Mouse (Mus musculus): Measurements from ENCODE around the gene Gpha2. TPM values are rescaled to one million over a fixed set of nuclear protein-coding genes. Genes with fewer than 3 reads are reported as not detected.

The Gpha2 gene
- polyA plus RNA-seq, 1 experiment = 0.22 TPM

DNA sequence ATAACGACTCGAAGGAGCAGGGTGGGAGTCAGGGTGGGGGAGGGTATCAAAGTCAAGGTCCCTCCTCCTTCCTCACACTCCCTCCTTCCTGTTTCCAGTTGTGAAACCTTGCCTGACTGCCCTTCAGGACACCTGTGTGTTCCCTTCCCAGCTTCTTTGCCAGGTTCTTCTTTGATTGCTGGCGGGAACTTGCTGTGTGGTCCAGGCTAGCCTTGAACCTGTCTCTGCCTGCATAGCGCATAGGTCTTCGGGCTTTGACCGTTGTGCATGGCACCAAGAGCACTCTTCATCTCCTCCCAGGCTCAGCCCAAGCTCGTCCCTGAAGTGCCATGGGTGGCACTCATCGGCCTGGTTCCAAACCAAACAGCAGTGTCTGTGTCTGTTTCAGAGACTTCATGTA lies 38.8 kb downstream of the Gpha2 start:
- DNase-seq (ENCODE audit: low read depth) = no peak
- TF ChIP-seq CTCF (IDR thresholded peaks at IDR 0.05; ENCODE audit: borderline replicate concordance, extremely low read depth, insufficient read depth, insufficient read length) (no peak), POLR2A (IDR thresholded peaks at IDR 0.05; ENCODE audit: borderline replicate concordance, extremely low read depth, insufficient read depth, insufficient read length, poor library complexity, severe bottlenecking) (no peak)

DNA sequence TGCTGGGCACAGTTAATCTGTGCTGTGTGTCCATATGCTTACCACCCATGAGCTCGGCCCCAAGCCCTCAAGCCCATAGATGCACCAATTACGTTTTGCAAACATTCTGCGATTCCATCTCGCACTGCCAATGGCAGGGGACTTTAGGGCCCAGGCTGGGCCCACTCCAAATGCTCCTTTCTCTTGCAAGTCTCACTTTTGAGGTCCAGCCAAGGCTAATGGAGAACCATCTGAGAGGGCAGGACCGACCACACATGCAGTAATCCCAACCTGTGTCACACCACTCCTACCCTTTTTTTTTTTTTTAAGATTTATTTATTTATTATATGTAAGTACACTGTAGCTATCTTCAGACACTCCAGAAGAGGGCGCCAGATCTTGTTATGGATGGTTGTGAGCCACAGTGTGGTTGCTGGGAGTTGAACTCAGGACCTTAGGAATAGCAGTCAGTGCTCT lies 39.6 kb downstream of the Gpha2 start:
- no peak for DNase-seq (ENCODE audit: low read depth)
- TF ChIP-seq CTCF (IDR thresholded peaks at IDR 0.05; ENCODE audit: borderline replicate concordance, extremely low read depth, insufficient read depth, insufficient read length) = no peak
- no peak for TF ChIP-seq POLR2A (IDR thresholded peaks at IDR 0.05; ENCODE audit: borderline replicate concordance, extremely low read depth, insufficient read depth, insufficient read length, poor library complexity, severe bottlenecking)

DNA sequence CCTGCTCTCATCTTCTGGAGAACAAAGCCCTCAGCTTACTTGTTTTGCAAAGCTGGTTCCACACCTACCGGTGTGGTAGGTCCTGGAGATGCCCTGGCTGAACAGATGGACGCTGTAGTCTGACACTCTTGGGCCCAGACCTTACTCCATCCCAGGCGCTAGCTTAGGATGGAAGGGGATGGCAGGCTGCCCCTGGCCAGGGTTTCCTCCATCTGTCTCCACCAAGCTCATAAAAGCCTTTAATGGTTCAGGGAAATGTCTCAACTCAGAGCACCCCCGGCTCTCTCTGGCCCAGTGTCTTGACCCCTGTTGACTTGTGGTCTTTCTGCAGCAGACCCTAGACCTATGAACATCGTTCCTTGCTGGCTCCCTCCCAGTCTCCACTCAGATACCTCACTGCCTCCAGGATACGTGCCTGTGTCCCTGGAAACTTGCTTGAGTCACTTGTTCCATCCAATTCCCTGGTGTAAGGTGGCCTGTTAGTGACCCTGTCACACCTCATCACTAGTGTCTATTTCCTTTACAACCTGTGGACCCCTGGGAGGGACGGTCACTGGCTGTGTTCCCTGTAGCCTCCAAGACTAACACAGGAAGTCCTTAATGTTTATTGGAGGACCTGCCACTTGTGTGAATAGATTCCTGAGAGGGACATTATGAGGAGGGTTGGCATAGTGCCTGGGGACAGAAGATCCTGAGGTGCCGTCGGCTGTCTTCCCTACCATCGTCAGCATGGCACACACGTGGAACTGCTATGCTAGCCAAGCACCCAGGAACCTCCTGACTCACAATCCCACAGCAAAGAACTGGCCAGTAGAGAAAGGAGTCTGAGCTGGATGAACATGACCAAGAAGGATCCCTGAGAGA lies 41.4 kb downstream of the Gpha2 start:
- DNase-seq (ENCODE audit: low read depth) = peak; percentile 7
- no peak for TF ChIP-seq POLR2A (IDR thresholded peaks at IDR 0.05; ENCODE audit: borderline replicate concordance, extremely low read depth, insufficient read depth, insufficient read length, poor library complexity, severe bottlenecking)
- no peak for TF ChIP-seq CTCF (IDR thresholded peaks at IDR 0.05; ENCODE audit: borderline replicate concordance, extremely low read depth, insufficient read depth, insufficient read length)

DNA sequence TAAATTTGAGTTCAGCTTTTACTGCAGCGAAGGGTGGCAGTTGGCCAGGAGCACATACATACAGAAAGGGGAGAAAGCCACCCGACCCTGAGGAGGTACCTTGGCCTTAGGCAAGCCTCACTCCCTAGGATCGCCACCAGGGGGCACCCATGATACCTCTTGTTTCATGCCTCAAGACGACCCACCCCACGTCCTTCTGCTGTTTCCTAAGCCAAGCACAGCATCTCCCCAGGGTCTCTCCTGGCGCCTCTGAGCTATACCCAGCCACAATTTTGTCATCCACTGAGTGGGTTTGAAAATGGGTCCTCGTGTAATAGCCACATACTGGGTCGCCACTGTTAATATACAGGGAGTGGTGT lies 42.0 kb downstream of the Gpha2 start:
- TF ChIP-seq CTCF (IDR thresholded peaks at IDR 0.05; ENCODE audit: borderline replicate concordance, extremely low read depth, insufficient read depth, insufficient read length) (peak; percentile 94), POLR2A (IDR thresholded peaks at IDR 0.05; ENCODE audit: borderline replicate concordance, extremely low read depth, insufficient read depth, insufficient read length, poor library complexity, severe bottlenecking) (no peak)
- DNase-seq (ENCODE audit: low read depth) = peak; percentile 94

DNA sequence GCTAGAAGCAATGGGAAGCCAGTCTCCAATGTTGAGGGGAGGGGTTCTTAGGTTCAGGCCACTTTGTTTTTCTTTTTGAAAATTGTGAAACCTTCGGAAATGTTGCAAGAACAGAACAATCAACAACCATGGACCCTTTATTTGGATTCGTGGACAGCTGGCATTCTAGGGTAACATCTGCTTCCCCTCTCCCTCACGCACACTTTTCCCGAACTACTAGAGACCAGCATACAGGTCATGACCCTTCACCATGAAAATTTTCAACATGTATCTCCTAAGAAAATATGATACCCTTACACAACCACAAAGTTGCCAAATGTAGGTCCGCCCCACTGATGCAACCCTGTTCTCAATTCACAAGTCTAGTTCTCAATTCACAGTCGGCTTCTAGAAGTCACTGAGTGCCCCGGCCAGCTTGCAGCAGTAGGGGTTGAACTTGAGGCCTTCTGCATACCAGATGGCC lies 42.5 kb downstream of the Gpha2 start:
- TF ChIP-seq POLR2A (IDR thresholded peaks at IDR 0.05; ENCODE audit: borderline replicate concordance, extremely low read depth, insufficient read depth, insufficient read length, poor library complexity, severe bottlenecking) (no peak), CTCF (IDR thresholded peaks at IDR 0.05; ENCODE audit: borderline replicate concordance, extremely low read depth, insufficient read depth, insufficient read length) (no peak)
- no peak for DNase-seq (ENCODE audit: low read depth)

DNA sequence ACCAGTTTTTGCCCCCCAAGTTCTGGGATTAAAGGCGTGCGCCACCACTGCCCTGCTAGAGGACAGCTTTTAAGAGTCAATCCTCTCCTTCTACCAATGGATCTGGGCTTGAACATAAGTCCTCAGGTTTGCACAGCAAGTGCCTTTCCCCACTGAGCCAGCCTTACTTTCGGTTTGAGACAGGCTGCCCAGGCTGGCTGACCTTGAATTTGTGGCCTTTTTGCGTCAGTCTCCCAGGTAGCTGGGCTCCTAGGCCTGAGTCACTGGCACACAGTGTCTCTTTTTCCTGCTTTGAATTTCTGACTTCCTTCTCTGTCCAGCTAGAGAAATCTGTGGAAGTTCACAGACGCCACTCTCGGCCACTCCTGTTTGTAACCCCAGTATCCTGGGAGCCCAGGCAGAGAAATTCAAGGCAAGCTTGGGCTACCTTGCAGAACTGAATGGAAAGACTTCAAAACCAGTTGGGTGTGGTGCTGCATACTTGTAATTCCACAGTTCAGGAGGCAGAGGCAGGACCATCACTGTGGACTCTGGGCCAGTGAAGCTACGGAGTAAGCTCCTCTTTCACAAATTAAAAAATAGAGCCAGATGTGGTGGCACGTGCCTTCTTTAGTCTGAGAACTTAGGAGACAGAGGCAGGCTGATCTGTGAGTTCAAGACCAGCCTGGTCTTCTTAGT lies 43.8 kb downstream of the Gpha2 start:
- TF ChIP-seq POLR2A (IDR thresholded peaks at IDR 0.05; ENCODE audit: borderline replicate concordance, extremely low read depth, insufficient read depth, insufficient read length, poor library complexity, severe bottlenecking) (no peak), CTCF (IDR thresholded peaks at IDR 0.05; ENCODE audit: borderline replicate concordance, extremely low read depth, insufficient read depth, insufficient read length) (no peak)

DNA sequence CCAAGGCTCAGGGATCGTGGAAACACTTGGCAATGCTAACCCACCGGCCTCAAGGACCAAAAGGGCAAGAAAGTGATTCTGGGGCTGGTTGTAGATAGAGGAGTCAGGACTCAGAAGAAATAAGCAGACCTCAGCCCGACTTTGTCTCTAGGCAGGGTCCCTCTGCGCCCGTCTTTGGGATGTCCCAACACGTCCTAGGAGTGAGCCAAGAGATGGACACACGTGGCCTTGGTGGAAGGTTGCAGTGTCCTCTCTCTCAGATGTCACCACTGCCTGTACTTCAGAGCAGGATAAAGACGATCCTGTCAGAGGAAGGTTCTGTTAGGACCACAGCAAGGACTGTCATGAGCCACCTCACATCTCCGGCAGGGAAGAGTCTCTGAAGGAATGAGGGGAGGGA lies 44.5 kb downstream of the Gpha2 start:
- no peak for DNase-seq (ENCODE audit: low read depth)
- TF ChIP-seq POLR2A (IDR thresholded peaks at IDR 0.05; ENCODE audit: borderline replicate concordance, extremely low read depth, insufficient read depth, insufficient read length, poor library complexity, severe bottlenecking) (no peak), CTCF (IDR thresholded peaks at IDR 0.05; ENCODE audit: borderline replicate concordance, extremely low read depth, insufficient read depth, insufficient read length) (no peak)

More for the DNA sequence above, 43.8 kb downstream of the Gpha2 start:
- DNase-seq (ENCODE audit: low read depth) = no peak

DNA sequence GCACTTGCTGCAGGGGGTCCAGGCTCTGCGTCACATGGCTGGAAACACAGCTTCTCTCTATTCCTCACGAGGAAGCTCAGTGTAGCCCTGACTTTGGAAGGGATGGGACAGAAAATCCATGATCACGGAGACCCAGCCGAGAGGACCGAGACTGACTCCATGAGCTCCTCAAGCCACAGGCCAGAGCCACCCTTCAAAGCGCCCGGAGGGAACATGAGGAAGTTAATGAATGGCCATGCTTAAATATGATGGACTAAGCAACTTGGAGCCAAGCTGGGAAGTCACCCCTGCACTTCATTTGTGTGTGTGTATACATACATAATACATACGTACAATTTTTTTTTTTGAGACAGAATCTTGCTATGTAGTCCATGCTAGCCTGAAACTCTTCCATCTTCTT lies 45.0 kb downstream of the Gpha2 start:
- no peak for TF ChIP-seq CTCF (IDR thresholded peaks at IDR 0.05; ENCODE audit: borderline replicate concordance, extremely low read depth, insufficient read depth, insufficient read length)
- TF ChIP-seq POLR2A (IDR thresholded peaks at IDR 0.05; ENCODE audit: borderline replicate concordance, extremely low read depth, insufficient read depth, insufficient read length, poor library complexity, severe bottlenecking) = no peak

DNA sequence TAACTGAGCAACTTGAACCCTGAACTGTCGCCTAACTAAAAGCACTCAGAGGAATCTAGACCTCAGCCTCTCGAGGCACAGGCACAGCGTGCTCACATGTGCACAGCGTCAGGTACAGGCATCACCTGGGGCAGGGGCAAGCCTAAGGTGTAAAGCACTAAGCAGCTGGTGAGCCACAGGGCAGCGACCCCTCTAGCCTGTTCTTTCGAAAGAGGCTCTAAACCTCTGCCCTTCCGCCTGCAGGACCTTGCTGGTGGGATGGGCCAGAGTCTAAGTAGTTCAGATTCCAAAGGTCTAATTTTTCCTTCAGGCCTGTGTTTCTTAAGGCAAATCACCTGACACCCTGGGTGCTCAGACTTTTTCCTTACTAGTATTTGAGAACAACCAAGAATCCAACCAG lies 45.9 kb downstream of the Gpha2 start:
- TF ChIP-seq POLR2A (IDR thresholded peaks at IDR 0.05; ENCODE audit: borderline replicate concordance, extremely low read depth, insufficient read depth, insufficient read length, poor library complexity, severe bottlenecking) (no peak), CTCF (IDR thresholded peaks at IDR 0.05; ENCODE audit: borderline replicate concordance, extremely low read depth, insufficient read depth, insufficient read length) (no peak)
- DNase-seq (ENCODE audit: low read depth) = no peak

More for the DNA sequence above, 45.0 kb downstream of the Gpha2 start:
- DNase-seq (ENCODE audit: low read depth) = no peak

DNA sequence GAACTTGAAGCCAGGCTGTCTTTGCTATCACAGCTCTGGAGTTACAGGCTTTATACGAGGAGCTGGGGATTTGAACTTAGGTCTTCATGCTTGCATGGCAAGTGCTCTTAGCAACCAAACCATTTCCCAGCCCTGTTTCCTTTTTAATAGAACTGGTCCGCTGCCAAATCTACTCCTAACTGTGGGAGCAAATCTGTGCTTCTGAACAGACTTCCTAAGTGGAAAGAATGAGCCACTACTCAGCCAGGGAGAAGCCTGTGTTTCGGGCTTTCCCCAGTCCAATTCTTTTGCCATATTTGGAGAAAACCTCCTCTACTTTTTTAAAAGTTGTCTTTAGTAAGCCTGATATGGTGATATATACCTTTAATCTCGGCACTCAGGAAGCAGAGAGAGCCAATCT lies 46.6 kb downstream of the Gpha2 start:
- TF ChIP-seq CTCF (IDR thresholded peaks at IDR 0.05; ENCODE audit: borderline replicate concordance, extremely low read depth, insufficient read depth, insufficient read length) (no peak), POLR2A (IDR thresholded peaks at IDR 0.05; ENCODE audit: borderline replicate concordance, extremely low read depth, insufficient read depth, insufficient read length, poor library complexity, severe bottlenecking) (no peak)
- DNase-seq (ENCODE audit: low read depth) = no peak

DNA sequence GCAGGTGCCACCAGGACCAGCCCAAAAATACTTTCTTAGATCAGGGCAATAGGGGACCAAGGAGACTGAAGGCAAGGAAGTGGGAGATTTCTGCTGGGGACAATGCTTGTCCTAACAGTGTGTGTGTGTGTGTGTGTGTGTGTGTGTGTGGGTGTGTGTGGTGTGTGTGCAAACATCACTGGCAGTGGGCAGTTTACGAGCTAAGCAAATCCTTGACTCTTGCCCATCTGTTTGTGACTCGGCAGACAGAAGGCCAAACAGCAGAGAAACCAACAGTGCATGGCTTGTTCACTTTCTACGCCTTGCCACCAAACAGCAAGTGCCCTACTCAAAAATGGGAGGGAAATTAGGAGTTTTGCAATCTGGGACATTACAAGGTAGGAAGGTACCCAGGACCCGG lies 47.4 kb downstream of the Gpha2 start:
- no peak for DNase-seq (ENCODE audit: low read depth)
- TF ChIP-seq POLR2A (IDR thresholded peaks at IDR 0.05; ENCODE audit: borderline replicate concordance, extremely low read depth, insufficient read depth, insufficient read length, poor library complexity, severe bottlenecking) (no peak), CTCF (IDR thresholded peaks at IDR 0.05; ENCODE audit: borderline replicate concordance, extremely low read depth, insufficient read depth, insufficient read length) (no peak)

All from brain, embryonic 14.5 days (tissue).